Comparison of ENCODE assay signal across 26 mouse cellular contexts in the genomic region with DNA sequence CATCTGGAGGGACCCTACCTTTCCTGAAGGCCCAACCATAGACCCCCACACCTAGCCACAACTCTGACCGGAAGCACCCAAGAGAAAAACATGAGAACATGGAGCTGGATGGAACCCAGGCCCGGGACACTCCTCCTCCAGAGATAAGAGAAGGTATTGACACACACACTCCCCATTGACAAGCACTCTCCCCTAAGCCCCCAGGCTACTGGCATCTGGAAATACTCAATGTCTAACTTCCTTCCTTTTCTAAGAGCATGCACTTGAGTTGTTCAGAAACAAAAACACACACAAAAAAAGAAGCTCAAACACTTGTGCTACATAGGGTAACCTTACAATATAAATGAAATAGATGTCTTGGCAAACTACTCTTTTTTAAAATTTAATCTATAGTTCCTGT.
DNase-seq lines count a peak whose midpoint lies in the region; ATAC-seq lines count a peak whose summit lies in the region.
"Had no signal": no experiment of that assay in that cellular context is flagged by ENCODE, and none has a peak within 500 bp of the region (broad histone marks: within the 10 kb centered on the region; RNA-seq: fewer than 3 reads in every experiment).

No protein-coding gene starts in this region.

- no peak overlapping the region for H3K27ac ChIP-seq in kidney, embryonic 16.5 days (ENCODE audit: low read length)
- H3K27ac ChIP-seq: gastrocnemius, adult 2 months; hindbrain, embryonic 13.5 days; limb, embryonic 13.5 days; lung, embryonic 15.5 days; midbrain, embryonic 13.5 days; neural tube, embryonic 13.5 days; stomach, embryonic 15.5 days had no signal

- no peak overlapping the region for H3K4me2 ChIP-seq in kidney, embryonic 16.5 days (replicated peaks; ENCODE audit: low read depth, low read length)
- H3K4me2 ChIP-seq: hindbrain, embryonic 13.5 days; limb, embryonic 13.5 days; liver, embryonic 11.5 days; lung, embryonic 15.5 days; midbrain, embryonic 13.5 days; neural tube, embryonic 13.5 days; stomach, embryonic 15.5 days had no signal

- H3K9me3 ChIP-seq in kidney, embryonic 16.5 days (ENCODE audit: low read length), result no peaks in the 10 kb centered on the region
- H3K9me3 ChIP-seq: hindbrain, embryonic 13.5 days; limb, embryonic 13.5 days; lung, embryonic 15.5 days; megakaryocyte, embryonic 14.5 days; midbrain, embryonic 13.5 days; neural tube, embryonic 13.5 days; stomach, embryonic 15.5 days had no signal

- no peak for DNase-seq in kidney, adult 11 months
- peak; percentile 11 for DNase-seq in embryo, embryonic 11 days
- peak; percentile 3 for DNase-seq in hindlimb bud, embryonic 11.5 days (ENCODE audit: extremely low spot score, low read depth, low spot score)
- no peak for DNase-seq in spleen, postnatal 4 days (ENCODE audit: low spot score in 2 of 2)
- DNase-seq in layer of hippocampus, postnatal 10 days (ENCODE audit: low spot score in 2 of 2), result no peak
- DNase-seq in lung, postnatal 14 days, result no peak
- DNase-seq: adrenal gland, adult 8-10 months; cerebellum, adult 2 months; cerebellum, postnatal 25 days; gastrocnemius, adult 2 months; gastrocnemius, postnatal 36 days; heart, postnatal 4 days; lung, postnatal 36 days had no signal

- WGBS in kidney, embryonic 16.5 days, result 40% methylated on average over 2 of the region's 2 CpGs

- no peaks in the 10 kb centered on the region for H3K36me3 ChIP-seq in kidney, embryonic 16.5 days (ENCODE audit: insufficient read depth, low read length)
- H3K36me3 ChIP-seq: hindbrain, embryonic 13.5 days; limb, embryonic 13.5 days; lung, embryonic 15.5 days; midbrain, embryonic 13.5 days; neural tube, embryonic 13.5 days; stomach, embryonic 15.5 days had no signal

- 0 out of 2 replicates have a peak, but pooled peaks have one; percentile 35 for ATAC-seq in kidney, embryonic 16.5 days (ENCODE audit: low FRiP score, low TSS enrichment)
- ATAC-seq: activated CD4-positive, CD25-positive, alpha-beta regulatory T cell, adult 4 months; forebrain, embryonic 14.5 days; intestine, postnatal 0 days; midbrain, embryonic 13.5 days had no signal

- no peak overlapping the region for H3K9ac ChIP-seq in kidney, embryonic 16.5 days (replicated peaks; ENCODE audit: low read length)
- H3K9ac ChIP-seq: hindbrain, embryonic 13.5 days; limb, embryonic 13.5 days; lung, embryonic 15.5 days; midbrain, embryonic 13.5 days; neural tube, embryonic 13.5 days; stomach, embryonic 15.5 days had no signal

- no peaks in the 10 kb centered on the region for H3K27me3 ChIP-seq in kidney, embryonic 16.5 days (ENCODE audit: insufficient read depth, low read length)
- H3K27me3 ChIP-seq: CH12.LX; hindbrain, embryonic 13.5 days; limb, embryonic 13.5 days; lung, embryonic 15.5 days; megakaryocyte, embryonic 14.5 days; midbrain, embryonic 13.5 days; neural tube, embryonic 13.5 days; stomach, embryonic 15.5 days had no signal

- H3K4me1 ChIP-seq in kidney, embryonic 16.5 days (ENCODE audit: insufficient read depth, low read length), result no peaks in the 10 kb centered on the region
- H3K4me1 ChIP-seq: hindbrain, embryonic 13.5 days; limb, embryonic 13.5 days; lung, embryonic 15.5 days; megakaryocyte, embryonic 14.5 days; midbrain, embryonic 13.5 days; neural tube, embryonic 13.5 days; stomach, embryonic 15.5 days had no signal

- H3K4me3 ChIP-seq in kidney, embryonic 16.5 days (ENCODE audit: low read length), result no peak overlapping the region
- H3K4me3 ChIP-seq: gastrocnemius, adult 2 months; hindbrain, embryonic 13.5 days; limb, embryonic 13.5 days; lung, embryonic 15.5 days; megakaryocyte, embryonic 14.5 days; midbrain, embryonic 13.5 days; neural tube, embryonic 13.5 days; stomach, embryonic 15.5 days had no signal

Comparison
In these comparisons a context has a peak if more than half of its experiments do, and no peak if none do; other contexts are left out.
1. DNase-seq: peak in embryo, embryonic 11 days (single experiment) and hindlimb bud, embryonic 11.5 days (single experiment); none in kidney, adult 11 months (single experiment), spleen, postnatal 4 days (0 of 2), layer of hippocampus, postnatal 10 days (0 of 2) and lung, postnatal 14 days (single experiment).